Mouse (Mus musculus) liver (tissue): ENCODE data around the gene 2300002M23Rik.

Experiments
- DNase-seq: peaks from one replicate; pipeline ENCODE4 v3.0.0-alpha.2; 2020; ENCODE audit warnings: mixed read lengths

Gene 2300002M23Rik

DNA sequence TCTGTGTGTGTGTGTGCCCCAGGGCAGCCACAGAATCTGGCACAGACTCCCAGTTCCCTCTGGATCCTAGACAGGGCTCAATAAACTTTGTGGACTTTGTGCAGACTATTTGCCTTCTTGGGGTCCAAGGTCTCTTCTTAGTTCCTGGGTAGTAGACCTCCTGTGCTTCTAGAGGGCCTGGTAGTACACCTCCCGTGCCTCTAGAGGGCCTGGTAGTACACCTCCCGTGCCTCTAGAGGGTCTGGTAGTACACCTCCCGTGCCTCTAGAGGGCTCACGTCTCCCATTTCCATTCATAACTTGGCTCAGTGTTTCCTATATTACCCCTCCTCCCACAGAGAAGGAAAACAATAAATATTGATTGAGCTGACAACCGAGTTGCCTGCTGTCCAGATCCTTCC, 10.4 kb upstream of the 2300002M23Rik start:
- DNase-seq = peak; percentile 35

- DNase-seq = no peak
Measured at GRCm38 (mm10) chr17:35557351-35557750, 9.9 kb upstream of the 2300002M23Rik start.

GRCm38 (mm10) chr17:35558216-35558615, 9.0 kb upstream of the 2300002M23Rik start:
- no peak for DNase-seq

GRCm38 (mm10) chr17:35567767-35568166, 517 bp downstream of the 2300002M23Rik start:
- DNase-seq = no peak

GRCm38 (mm10) chr17:35569091-35569944, 2.1 kb downstream of the 2300002M23Rik start:
- no peak for DNase-seq

GRCm38 (mm10) chr17:35570836-35571235, 3.6 kb downstream of the 2300002M23Rik start:
- DNase-seq = no peak

GRCm38 (mm10) chr17:35571477-35571876, 4.2 kb downstream of the 2300002M23Rik start:
- no peak for DNase-seq

- DNase-seq = peak; percentile 79
Measured at GRCm38 (mm10) chr17:35578211-35578610, 11.0 kb downstream of the 2300002M23Rik start.

- DNase-seq = peak; percentile 20
Measured at GRCm38 (mm10) chr17:35582900-35583299, 15.7 kb downstream of the 2300002M23Rik start.

DNA sequence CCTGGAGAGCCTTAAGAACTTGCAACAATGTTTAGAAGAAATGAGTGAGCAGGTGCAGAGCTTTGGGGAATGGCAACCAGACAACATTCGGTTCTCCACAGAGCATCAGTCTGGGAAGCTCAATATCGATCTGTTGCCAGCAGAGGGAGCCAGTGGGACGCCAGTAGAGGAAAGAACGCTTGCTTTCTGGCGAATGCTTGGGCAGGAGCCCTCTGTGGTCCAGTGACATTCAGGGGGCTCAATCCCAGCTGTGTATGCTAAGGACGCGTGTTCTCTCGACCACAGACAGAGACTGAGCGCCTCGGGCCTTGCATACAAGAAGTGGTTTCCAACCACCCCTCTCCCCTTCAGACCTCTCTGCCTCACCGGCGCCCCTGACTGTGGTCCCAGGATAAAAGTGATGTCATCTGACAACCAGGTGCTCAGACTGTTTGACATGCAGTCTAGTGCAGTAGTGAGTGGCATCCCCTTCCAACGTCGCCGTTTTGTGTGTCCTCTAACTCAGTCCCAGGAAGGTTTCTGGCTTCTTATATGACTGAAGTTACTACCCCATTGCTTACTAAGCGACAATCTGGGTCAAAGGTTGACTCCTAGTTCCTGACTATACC, 17.2 kb downstream of the 2300002M23Rik start:
- peak; percentile 72 for DNase-seq

- DNase-seq = no peak
Measured at GRCm38 (mm10) chr17:35587291-35587690, 20.0 kb downstream of the 2300002M23Rik start.

- no peak for DNase-seq
Measured at GRCm38 (mm10) chr17:35588387-35588786, 21.1 kb downstream of the 2300002M23Rik start.

- DNase-seq = peak; percentile 61
Measured at GRCm38 (mm10) chr17:35590410-35591218, 23.4 kb downstream of the 2300002M23Rik start.

DNA sequence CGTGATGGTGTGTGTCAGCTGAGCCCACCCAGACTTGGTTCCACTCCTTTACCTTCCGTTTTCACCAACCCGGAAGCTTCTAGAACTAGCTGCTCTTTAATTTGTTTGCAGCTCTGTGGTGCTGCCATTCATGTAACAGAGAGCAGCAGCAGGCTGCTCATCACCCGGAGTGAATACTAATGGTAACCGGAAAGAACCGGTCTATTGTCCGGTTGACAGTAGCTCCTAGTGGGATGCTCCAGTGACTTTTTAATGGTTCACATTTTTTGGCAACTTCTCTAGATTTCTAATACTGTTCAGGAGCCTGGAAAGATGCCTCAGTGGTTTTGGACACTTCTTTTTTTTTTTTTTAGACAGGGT, 23.9 kb downstream of the 2300002M23Rik start:
- DNase-seq = no peak

DNA sequence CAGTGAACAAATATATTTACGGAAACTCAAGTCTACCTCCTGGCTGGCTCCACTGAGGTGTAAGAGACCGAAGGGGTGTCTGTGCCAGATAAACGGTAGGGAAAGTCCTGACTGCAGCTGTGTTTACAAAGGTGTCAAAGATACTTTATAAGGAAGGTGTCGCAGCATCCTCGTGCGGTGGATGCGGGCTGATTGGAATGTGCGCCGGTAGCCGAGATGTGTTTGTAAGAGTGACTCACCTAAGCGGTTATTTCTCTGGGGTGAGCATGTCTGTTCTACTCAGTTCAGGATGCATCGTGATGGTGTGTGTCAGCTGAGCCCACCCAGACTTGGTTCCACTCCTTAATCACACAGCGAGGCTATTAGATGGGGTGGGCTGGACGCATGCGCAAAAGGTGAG, 24.5 kb downstream of the 2300002M23Rik start:
- no peak for DNase-seq

DNA sequence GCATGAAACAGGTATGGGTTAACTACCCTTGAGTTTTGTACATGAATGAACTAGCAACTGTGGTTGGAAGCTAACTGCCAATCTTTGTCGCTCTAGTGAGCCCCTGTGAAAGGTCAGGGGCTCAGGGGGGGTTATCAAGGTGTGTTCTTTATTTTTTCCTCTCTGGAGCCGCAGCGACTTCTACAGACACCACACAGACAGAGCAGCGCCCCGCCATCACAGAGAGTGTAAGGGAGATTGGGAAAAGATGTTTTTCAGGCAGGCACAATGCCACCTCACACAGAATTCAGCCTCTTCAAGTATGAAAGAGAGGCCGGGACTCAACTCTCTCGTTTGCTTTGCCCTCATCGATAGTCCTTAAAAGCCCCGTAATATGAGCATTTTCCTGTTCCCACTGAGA, 24.9 kb downstream of the 2300002M23Rik start:
- no peak for DNase-seq

DNA sequence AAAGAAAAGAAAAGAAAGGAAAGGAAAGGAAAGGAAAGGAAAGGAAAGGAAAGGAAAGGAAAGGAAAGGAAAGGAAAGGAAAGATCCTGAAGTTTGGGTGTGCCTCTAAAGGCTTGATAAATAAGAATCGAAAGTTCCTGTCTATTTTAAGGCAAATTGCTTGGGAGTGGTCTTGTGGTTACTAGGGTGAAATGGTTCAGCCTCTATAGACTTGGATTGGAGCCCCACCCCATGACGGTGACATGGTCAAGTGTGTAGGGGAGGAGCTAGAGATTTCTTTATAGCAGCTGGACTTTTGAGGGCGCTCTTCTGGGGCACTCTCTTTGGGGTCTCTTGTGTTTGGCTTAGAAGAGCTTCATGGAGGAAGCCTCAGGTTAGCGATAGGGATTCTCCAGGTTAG, 26.5 kb downstream of the 2300002M23Rik start:
- no peak for DNase-seq

- DNase-seq = no peak
Measured at GRCm38 (mm10) chr17:35594456-35594855, 27.2 kb downstream of the 2300002M23Rik start.

DNA sequence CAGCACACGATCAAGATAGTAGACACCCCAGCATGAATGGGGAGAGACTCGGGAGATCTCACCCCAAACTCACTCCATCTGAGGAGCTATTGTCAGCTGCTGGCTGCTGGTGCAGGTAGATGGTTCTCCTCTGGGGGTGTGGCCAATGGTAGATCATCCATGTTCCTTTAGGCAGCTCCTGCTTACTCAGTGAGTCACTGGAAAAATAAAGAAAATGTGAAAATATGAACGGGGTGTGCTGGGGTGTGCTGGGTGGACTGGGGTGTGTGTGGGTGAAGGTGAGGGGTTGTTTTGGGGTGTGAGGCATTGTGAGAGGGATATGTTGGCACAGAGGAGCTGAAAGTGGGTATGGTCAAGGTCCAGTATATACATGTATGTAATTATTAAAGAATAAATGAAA, 30.1 kb downstream of the 2300002M23Rik start:
- DNase-seq = no peak

- DNase-seq = no peak
Measured at GRCm38 (mm10) chr17:35601249-35601648, 34.0 kb downstream of the 2300002M23Rik start, which contains the start of gene Sfta2. Gene Sfta2 (plus strand): TSS chr17:35601549.

- DNase-seq = no peak
Measured at GRCm38 (mm10) chr17:35601736-35602354, 34.6 kb downstream of the 2300002M23Rik start.

GRCm38 (mm10) chr17:35617127-35617526, 49.9 kb downstream of the 2300002M23Rik start:
- DNase-seq = peak; percentile 18
